Mouse (Mus musculus) heart, postnatal 14 days (tissue): ENCODE measurements around the gene Thap7. TPM values are rescaled to one million over a fixed set of nuclear protein-coding genes. Genes with fewer than 3 reads are reported as not detected.
"Not testable (repeated sequence)": the region's sequence is repeated elsewhere in the genome, so short reads cannot be mapped to it uniquely, and the experiment has no call there.

ENCODE experiments used
- DNase-seq, 2 experiments: peaks; one replicate each; pipeline ENCODE4 v3.0.0; 2021 to 2022
- intact Hi-C: fragments of 180-260 bp; cut with DNase I; formaldehyde crosslinking; loops from one replicate; pipeline ENCODE4 v1.15.1; 2025
- total RNA-seq, 2 experiments: library from RNA; stranded (reverse); gene quantifications; 2 replicates each; pipeline ENCODE4 v1.2.3; 2021

Thap7 gene
- total RNA-seq, 2 experiments from 2014 or later: 14.3 to 14.7 TPM

GRCm38 (mm10) chr16:17536584-17536983, 5.6 kb upstream of the Thap7 start:
- intact Hi-C loops: no loop called here
- no peak for DNase-seq

- intact Hi-C loops: loop anchor here (5.0 kb wide), 1 partner anchor 126 kb away; the partner anchor contains the start of genes Pi4ka and Snap29
- DNase-seq: no peak
Observed at GRCm38 (mm10) chr16:17532676-17533329, 1.9 kb upstream of the Thap7 start.

- peak in 1 of 2 experiments; percentile 30 for DNase-seq
- intact Hi-C loops: loop anchor here (5.0 kb wide), 1 partner anchor 125 kb away; the partner anchor contains the start of genes Pi4ka and Snap29
Observed at GRCm38 (mm10) chr16:17532271-17532670, 1.3 kb upstream of the Thap7 start.

- intact Hi-C loops: loop anchor here (5.0 kb wide), 1 partner anchor 123 kb away; the partner anchor contains the start of genes Pi4ka and Snap29
Observed at GRCm38 (mm10) chr16:17529981-17530586, 852 bp downstream of the Thap7 start.

GRCm38 (mm10) chr16:17528276-17528675, 2.7 kb downstream of the Thap7 start:
- intact Hi-C loops: no loop called here
- DNase-seq: no peak

More at GRCm38 (mm10) chr16:17529981-17530586, 852 bp downstream of the Thap7 start:
- peak in 1 of 2 experiments; percentile 31 for DNase-seq

GRCm38 (mm10) chr16:17527606-17528005, 3.3 kb downstream of the Thap7 start:
- intact Hi-C loops: no loop called here

GRCm38 (mm10) chr16:17526223-17526622, 4.7 kb downstream of the Thap7 start:
- intact Hi-C loops: no loop called here
- no peak for DNase-seq

More at GRCm38 (mm10) chr16:17527606-17528005, 3.3 kb downstream of the Thap7 start:
- no peak for DNase-seq

- DNase-seq: no peak
- intact Hi-C loops: no loop called here
Observed at GRCm38 (mm10) chr16:17525524-17525923, 5.4 kb downstream of the Thap7 start.

GRCm38 (mm10) chr16:17524156-17524555, 6.8 kb downstream of the Thap7 start:
- intact Hi-C loops: no loop called here
- no peak for DNase-seq

GRCm38 (mm10) chr16:17518910-17519309, 12.0 kb downstream of the Thap7 start:
- DNase-seq: no peak
- intact Hi-C loops: no loop called here

GRCm38 (mm10) chr16:17511431-17511830, 19.5 kb downstream of the Thap7 start:
- DNase-seq: no peak
- intact Hi-C loops: no loop called here

- intact Hi-C loops: no loop called here
- DNase-seq: no peak
Observed at GRCm38 (mm10) chr16:17510686-17511085, 20.2 kb downstream of the Thap7 start.

GRCm38 (mm10) chr16:17510143-17510542, 20.8 kb downstream of the Thap7 start:
- intact Hi-C loops: no loop called here

GRCm38 (mm10) chr16:17509240-17509597, 21.7 kb downstream of the Thap7 start:
- intact Hi-C loops: loop anchor here (2.0 to 5.0 kb wide), 2 partner anchors 56 to 102 kb away; partner anchors contain the start of genes Pi4ka and Snap29
- DNase-seq: no peak

More at GRCm38 (mm10) chr16:17510143-17510542, 20.8 kb downstream of the Thap7 start:
- DNase-seq: no peak

GRCm38 (mm10) chr16:17508546-17509239, 22.2 kb downstream of the Thap7 start, which contains the start of gene Lztr1:
Lztr1 (plus strand) TSS chr16:17508688.
- intact Hi-C loops: loop anchor here (2.0 to 5.0 kb wide), 2 partner anchors 56 to 101 kb away; partner anchors contain the start of genes Pi4ka and Snap29
- peak; percentile 86 to 91 for DNase-seq

- intact Hi-C loops: loop anchor here (2.0 to 5.0 kb wide), 2 partner anchors 55 to 101 kb away; partner anchors contain the start of genes Pi4ka and Snap29
- not testable (repeated sequence) for DNase-seq
Observed at GRCm38 (mm10) chr16:17508031-17508430, 22.9 kb downstream of the Thap7 start.

GRCm38 (mm10) chr16:17507018-17507552, 23.9 kb downstream of the Thap7 start:
- intact Hi-C loops: loop anchor here (5.0 kb wide), 1 partner anchor 100 kb away; the partner anchor contains the start of genes Pi4ka and Snap29
- DNase-seq: no peak

GRCm38 (mm10) chr16:17502681-17503080, 28.3 kb downstream of the Thap7 start:
- no peak for DNase-seq
- intact Hi-C loops: no loop called here

- intact Hi-C loops: no loop called here
- no peak for DNase-seq
Observed at GRCm38 (mm10) chr16:17499249-17499883, 31.6 kb downstream of the Thap7 start.
